Mouse (Mus musculus): ENCODE data around the gene Cct2.

Gene Cct2

DNA sequence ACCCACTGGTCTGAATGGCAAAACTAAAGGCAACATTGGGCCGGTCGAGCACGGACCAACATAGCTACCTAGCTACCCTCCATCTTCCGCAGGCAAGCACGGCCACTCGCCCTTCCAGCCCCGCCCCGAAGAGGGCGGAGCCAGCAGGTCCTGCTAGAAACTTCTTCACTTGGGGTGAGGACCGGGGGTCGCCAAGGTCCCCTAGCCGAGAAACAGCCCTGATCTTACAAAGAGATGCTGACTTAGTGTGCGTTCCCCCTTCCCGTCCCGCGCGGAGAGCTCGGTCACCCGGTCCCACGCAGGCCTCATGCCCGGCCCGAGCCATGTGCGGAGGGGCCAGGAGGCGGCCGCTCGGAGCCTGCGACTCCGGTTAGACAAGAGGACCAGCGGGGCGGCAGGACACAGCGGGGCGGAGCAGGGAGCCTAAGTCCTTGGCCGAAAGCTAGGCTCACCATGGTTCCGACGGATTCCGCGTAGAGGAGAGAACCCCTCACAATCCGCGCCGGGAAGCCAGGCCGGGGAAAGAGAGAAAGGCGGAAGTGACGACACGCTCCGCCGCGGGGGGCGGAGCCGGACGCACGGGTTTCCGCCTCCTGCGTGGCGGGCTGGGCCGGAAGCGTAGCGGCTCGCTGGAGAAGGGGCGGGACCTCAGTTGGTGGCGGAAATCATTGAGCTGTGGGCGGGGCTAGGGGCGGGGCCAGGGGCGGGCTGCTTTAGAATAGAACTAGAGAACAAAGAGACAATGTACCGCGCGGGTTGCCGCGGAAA lies at the start of gene Cct2:
Gene Cct2, minus strand, starts transcription at position 561 of the 768 bp plus-strand sequence.
- in situ Hi-C loops (cut with MboI, MseI) = loop anchor here in 1 of 2 experiments (25.0 kb wide), 1 partner anchor 1651 kb away; no protein-coding TSS in a partner anchor

DNA sequence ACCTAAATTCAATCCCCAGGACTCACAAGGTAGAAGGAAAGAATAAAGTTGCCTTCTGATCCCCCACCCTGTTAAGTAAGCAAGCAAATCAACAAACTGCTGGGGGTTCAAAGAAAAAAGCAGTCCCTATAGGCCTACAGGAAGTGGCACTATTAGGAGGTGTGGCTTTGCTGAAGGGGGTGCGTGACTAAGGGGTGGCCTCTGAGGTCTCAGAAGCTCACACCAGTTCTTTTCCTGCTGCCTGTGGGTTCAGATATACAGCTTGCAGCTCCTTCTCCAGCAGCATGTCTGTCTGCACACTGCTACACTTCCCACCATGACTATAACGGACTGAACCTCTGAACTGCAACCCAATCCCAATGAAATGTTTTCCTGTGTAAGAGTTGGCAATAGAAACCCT lies 48.9 kb upstream of the Cct2 start:
- in situ Hi-C loops (cut with MboI, MseI) = no loop called here

DNA sequence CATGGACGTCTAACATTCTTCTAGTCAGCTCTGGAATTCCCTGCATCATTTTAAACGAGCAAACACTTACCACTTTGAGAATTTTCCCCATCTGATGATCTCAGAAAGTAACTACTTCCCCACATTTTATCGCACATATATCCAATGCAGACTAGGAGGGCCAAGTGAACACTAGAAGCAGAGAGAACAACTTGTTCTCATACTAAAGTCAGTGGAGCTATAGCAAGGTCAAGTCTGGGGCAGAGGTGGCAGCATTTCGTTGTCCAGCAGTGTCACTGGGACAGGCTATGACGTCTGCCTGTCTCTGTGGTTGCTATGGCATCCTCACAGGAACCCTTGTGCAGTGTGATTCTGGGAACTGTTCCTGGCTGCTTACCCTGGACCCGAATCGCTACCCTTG lies 47.8 kb upstream of the Cct2 start:
- in situ Hi-C loops (cut with MboI, MseI) = no loop called here

DNA sequence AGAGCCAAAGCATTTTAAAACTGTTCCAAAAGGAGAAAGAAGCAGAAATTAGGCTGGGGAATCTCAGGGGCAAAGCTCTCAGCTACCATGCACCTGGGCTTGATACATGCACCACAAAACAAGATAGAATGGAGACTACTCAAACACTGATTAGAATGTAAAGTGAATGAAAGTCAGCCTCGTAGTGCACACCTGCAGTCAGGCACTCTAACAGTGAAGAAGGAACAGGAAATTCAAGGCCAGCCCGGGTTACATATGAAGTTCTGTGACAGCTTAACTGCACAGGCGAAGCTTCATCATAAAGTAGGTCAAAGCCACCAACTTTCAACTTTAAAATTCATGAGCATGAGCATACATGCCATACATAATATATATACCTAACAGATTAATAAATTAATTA lies 46.7 kb upstream of the Cct2 start:
- in situ Hi-C loops (cut with MboI, MseI) = no loop called here

DNA sequence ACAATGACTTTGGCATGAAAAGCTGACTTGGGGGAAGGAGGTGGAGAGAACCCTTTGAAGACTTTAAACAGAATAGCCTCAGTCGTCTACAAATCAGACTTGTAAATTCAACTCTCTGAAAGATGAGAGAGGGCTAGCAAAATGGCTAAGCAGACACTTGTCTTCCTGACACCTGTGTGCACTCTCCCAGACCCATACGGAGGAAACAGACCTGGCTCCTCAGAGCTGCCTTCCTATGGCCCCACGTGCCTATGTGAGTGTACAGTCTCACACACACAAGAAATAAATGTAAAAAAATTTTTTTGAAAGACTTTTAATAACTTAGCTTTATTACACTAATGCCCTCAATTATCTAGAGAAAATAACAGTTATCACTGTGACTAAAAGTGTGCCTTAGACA lies 43.1 kb upstream of the Cct2 start:
- in situ Hi-C loops (cut with MboI, MseI) = no loop called here

DNA sequence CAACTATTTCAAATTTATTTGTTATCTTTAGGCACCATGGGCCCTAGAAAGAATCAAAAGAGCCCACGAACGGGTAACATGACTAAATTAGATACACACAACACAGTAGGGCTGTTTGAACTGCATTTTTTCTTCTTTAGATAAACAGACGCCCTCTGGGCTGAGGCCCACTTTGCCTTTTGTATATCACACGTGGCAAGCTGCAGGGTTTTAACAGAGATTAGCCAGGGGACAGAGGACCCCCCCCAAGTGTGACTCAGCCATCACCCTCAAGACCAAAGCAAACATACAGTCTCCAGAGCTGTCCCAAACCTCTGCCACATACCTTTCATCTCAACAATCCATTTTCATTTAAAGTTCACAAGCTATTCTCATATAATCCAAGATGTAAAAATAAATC lies 42.6 kb upstream of the Cct2 start:
- in situ Hi-C loops (cut with MboI, MseI) = no loop called here

DNA sequence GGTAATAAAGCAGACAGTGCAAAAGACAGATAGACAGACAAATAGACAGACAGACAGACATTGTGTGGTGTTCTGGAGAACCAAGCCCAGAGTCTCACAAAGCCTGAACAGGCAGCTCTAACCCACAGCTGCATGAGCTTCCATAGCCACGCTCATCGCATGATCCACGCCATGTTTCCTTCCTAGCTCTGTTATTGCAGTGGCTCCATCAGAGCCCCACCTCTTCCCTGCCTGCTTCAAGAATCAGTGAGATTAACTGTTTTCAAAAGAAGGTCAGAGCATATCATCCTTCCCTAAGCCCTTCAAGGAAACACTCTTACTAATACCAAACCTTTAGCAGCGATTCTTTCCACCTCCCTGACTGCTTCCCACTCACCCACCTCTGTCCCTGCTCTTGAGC lies 41.4 kb upstream of the Cct2 start:
- in situ Hi-C loops (cut with MboI, MseI) = no loop called here

GRCm38 (mm10) chr10:117103854-117104598 lies 40.4 kb upstream of the Cct2 start:
- in situ Hi-C loops (cut with MboI, MseI) = no loop called here

GRCm38 (mm10) chr10:117100175-117100574 lies 36.6 kb upstream of the Cct2 start:
- in situ Hi-C loops (cut with MboI, MseI) = no loop called here

- in situ Hi-C loops (cut with MboI, MseI) = no loop called here
Measured at GRCm38 (mm10) chr10:117097116-117097698, 33.6 kb upstream of the Cct2 start.

GRCm38 (mm10) chr10:117096096-117096495 lies 32.5 kb upstream of the Cct2 start:
- in situ Hi-C loops (cut with MboI, MseI) = no loop called here

DNA sequence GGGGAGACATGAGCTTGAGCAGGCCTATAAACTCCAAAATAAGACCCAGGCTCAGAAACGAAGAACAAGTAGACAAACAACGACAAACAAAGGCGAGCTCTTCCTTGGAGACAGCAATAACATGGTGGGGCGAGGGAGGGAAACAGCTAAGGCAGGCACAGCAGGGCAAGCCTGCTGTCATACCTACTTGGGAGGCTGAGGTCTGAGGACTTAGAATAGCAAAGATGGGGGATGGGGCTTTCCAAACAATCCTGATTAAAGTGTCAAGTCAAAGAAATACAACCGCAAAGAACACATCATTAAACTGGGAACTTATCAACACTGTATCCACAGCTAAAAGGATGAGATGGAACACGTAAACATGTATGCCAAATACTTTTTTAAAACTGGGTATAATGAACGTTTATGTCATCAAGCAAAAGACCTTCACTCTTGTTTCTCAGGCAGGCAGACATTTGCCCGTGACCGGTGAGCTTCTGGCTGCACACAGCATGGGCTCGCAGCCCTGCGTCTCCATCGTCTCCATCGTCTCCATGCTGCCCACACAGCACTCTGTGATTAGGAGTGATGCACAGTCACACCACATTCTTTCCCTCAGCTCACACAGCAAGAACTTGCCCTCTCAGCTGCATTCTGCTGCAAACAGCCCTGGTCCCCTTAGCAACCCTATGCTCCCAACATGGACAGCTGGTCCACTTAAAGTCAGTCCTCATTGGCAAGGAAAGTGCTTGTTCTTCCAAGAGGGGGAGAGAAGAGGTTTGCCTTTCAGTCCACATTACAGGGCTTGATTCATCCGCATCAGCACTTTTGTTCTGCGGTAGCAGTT lies 31.1 kb upstream of the Cct2 start:
- in situ Hi-C loops (cut with MboI, MseI) = no loop called here

DNA sequence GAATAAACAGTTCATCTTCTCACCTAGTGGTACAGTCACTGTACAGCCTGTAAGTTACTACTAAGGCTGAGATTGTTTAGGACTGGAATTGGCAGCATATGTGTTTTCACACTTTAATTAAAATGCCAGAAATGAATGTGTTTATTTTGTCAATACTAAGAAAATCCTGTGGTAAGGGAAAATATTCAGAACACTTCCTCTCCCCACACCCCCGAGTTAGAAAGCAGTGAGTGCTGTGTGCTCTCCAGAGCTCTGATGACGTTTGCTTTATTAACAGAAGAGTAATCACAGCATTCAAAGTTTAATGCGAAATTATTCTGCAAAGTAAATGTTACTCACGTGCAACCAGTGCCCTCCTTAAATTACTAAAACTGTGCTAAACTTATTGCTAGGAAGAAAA lies 26.0 kb upstream of the Cct2 start:
- in situ Hi-C loops (cut with MboI, MseI) = no loop called here

DNA sequence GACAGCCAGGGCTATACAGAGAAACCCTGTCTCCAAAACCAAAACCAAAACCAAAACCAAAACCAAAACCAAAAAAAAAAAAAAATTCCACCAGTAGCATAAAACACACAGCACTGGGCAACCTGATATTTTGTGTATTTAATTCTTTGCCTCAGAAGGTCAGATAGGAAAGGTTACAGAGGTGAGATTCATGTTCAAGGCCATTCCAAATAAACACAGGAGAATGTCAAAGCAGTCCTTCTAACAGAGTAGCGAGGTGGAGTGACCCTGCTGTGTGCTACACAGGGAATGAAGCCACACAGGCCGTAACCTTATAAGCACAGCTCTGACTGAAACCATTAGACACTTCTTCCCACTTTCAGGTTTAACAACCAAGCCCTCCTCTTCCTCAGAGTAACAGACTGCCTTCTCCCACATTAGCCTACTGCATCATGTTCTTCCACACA lies 18.3 kb upstream of the Cct2 start:
- in situ Hi-C loops (cut with MboI, MseI) = no loop called here

GRCm38 (mm10) chr10:117081326-117081725 lies 17.7 kb upstream of the Cct2 start:
- in situ Hi-C loops (cut with MboI, MseI) = no loop called here

- in situ Hi-C loops (cut with MboI, MseI) = loop anchor here in 1 of 2 experiments (10.0 kb wide), 1 partner anchor 67 kb away; the partner anchor contains the start of gene Frs2
Measured at GRCm38 (mm10) chr10:117078284-117078683, 14.7 kb upstream of the Cct2 start.

- in situ Hi-C loops (cut with MboI, MseI) = loop anchor here (10.0 to 25.0 kb wide), 2 partner anchors 72 to 1661 kb away; partner anchors contain the start of gene Frs2 (in 1 of the 2)
Measured at GRCm38 (mm10) chr10:117073176-117073575, 9.6 kb upstream of the Cct2 start.

GRCm38 (mm10) chr10:117072191-117072888 lies 8.7 kb upstream of the Cct2 start:
- in situ Hi-C loops (cut with MboI, MseI) = loop anchor here (10.0 to 25.0 kb wide), 2 partner anchors 72 to 1660 kb away; partner anchors contain the start of gene Frs2 (in 1 of the 2)

DNA sequence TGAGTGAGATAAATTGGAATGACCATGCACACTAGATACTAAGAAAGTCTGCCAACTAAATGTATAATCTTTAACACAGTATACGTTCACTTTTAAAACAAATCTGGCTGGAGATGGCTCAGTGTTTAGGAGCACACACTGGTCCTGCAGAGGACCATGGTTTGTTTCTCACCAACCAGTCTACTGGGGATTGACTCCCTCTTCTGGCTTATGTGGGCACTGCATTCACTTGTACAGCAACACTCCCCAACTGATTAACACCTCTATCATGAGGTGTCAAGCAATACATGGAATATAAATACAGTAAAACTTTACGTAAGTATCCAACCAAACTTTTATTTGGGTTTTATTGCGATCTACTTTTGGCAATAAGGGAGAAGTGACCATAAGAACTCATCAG lies 5.5 kb upstream of the Cct2 start:
- in situ Hi-C loops (cut with MboI, MseI) = loop anchor here in 1 of 2 experiments (25.0 kb wide), 1 partner anchor 1657 kb away; no protein-coding TSS in a partner anchor

DNA sequence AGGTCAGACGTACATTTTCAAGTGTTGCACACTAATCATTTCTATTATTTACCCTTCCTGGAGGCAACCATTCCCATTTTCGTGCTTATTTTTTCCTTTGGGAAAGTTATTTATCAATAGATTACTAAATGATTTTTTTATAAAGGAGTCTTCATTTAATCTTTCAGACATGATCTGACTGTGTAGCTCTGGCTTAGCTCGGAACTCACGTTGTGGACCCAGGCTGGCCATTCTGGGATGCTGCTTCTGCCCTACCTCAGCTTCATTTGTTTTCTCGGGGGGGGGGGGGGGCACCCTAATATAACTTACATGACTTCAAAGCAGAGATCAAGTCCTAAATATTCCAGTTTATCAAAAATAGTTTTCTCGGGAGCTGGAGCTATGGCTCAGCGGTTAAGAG lies 462 bp upstream of the Cct2 start:
- in situ Hi-C loops (cut with MboI, MseI) = loop anchor here in 1 of 2 experiments (25.0 kb wide), 1 partner anchor 1652 kb away; no protein-coding TSS in a partner anchor

Measured in T-helper 17 cell (primary cell).